Mouse (Mus musculus) G1E-ER4 (cell line): ENCODE results near the gene 4921517D22Rik. TPM values are rescaled to one million over a fixed set of nuclear protein-coding genes. Genes with fewer than 3 reads are reported as not detected.

Experiments used
- GATA1 ChIP-seq: IDR thresholded peaks from one replicate; pipeline ENCODE4 v1.8.0; 2012; ENCODE audit warnings: low read length, inconsistent platforms
- polyA plus RNA-seq: library from polyadenylated mRNA; stranded (reverse); fragments of >175 nt; gene quantifications from 2 replicates; pipeline ENCODE4 v1.2.3, GENCODE M21; 2012

The 4921517D22Rik gene
- polyA plus RNA-seq, 1 experiment = not detected

GRCm38 (mm10) chr13:59649781-59650180 is 44.1 kb downstream of the 4921517D22Rik start:
- TF ChIP-seq GATA1 = no peak

GRCm38 (mm10) chr13:59648598-59648997 is 45.3 kb downstream of the 4921517D22Rik start:
- TF ChIP-seq GATA1 = no peak

- no peak for TF ChIP-seq GATA1
Measured at GRCm38 (mm10) chr13:59647484-59647883, 46.4 kb downstream of the 4921517D22Rik start.

GRCm38 (mm10) chr13:59646674-59647244 is 47.1 kb downstream of the 4921517D22Rik start:
- TF ChIP-seq GATA1 = no peak

GRCm38 (mm10) chr13:59645491-59645890 is 48.4 kb downstream of the 4921517D22Rik start:
- TF ChIP-seq GATA1 = no peak

GRCm38 (mm10) chr13:59642818-59643217 is 51.1 kb downstream of the 4921517D22Rik start:
- peak; percentile 97 for TF ChIP-seq GATA1

- no peak for TF ChIP-seq GATA1
Measured at GRCm38 (mm10) chr13:59640178-59640440, 53.8 kb downstream of the 4921517D22Rik start.

GRCm38 (mm10) chr13:59639368-59640177 is 54.3 kb downstream of the 4921517D22Rik start:
- peak; percentile 15 for TF ChIP-seq GATA1

- TF ChIP-seq GATA1 = no peak
Measured at GRCm38 (mm10) chr13:59637800-59638199, 56.1 kb downstream of the 4921517D22Rik start.

Other genes starting within 250 kb of the 4921517D22Rik start
- gene Agtpbp1, start 108.9 kb downstream of the 4921517D22Rik start, polyA plus RNA-seq = 5.1 and 6.0 TPM in 2 replicates
- gene Naa35, start 108.8 kb downstream of the 4921517D22Rik start, polyA plus RNA-seq = 7.7 and 8.3 TPM in 2 replicates
- 24.8 and 27.6 TPM in 2 replicates for gene Golm1, start 18.3 kb downstream of the 4921517D22Rik start, polyA plus RNA-seq
- not detected in 2 replicates for gene Spata31d1a, start 16.2 kb upstream of the 4921517D22Rik start, polyA plus RNA-seq
- not detected in 2 replicates for gene Spata31d1b, start 18.2 kb upstream of the 4921517D22Rik start, polyA plus RNA-seq
- not detected in 2 replicates for gene Spata31d1d, start 37.6 kb upstream of the 4921517D22Rik start, polyA plus RNA-seq
- not detected in 2 replicates for gene 1700014D04Rik, start 52.6 kb upstream of the 4921517D22Rik start, polyA plus RNA-seq
- gene Isca1, start 75.7 kb upstream of the 4921517D22Rik start, polyA plus RNA-seq = 62.1 and 85.1 TPM in 2 replicates
- gene Gm49354, start 88.1 kb upstream of the 4921517D22Rik start, polyA plus RNA-seq = 17.3 and 46.2 TPM in 2 replicates
- 51.6 and 70.9 TPM in 2 replicates for gene Tut7, start 129.0 kb upstream of the 4921517D22Rik start, polyA plus RNA-seq